Mouse (Mus musculus) C2C12 (cell line): ENCODE measurements around the gene Ttll13. TPM values are rescaled to one million over a fixed set of nuclear protein-coding genes. Genes with fewer than 3 reads are reported as not detected.

Experiments used
- H3K27me3 ChIP-seq: one replicate; pipeline ENCODE4 v1.6.1; 2011; ENCODE audit not compliant: control insufficient read depth, insufficient read depth, insufficient read length
- H3K36me3 ChIP-seq: one replicate; pipeline ENCODE4 v1.6.1; 2011; ENCODE audit not compliant: control insufficient read depth, insufficient read depth
- H3K4me3 ChIP-seq: one replicate; pipeline ENCODE4 v1.5.1; 2011; ENCODE audit warnings: mild to moderate bottlenecking, control low read depth; ENCODE audit not compliant: poor library complexity, insufficient read depth, severe bottlenecking
- H3K79me2 ChIP-seq: one replicate; pipeline ENCODE4 v1.6.1; 2011; ENCODE audit not compliant: control insufficient read depth, insufficient read depth
- H3K79me3 ChIP-seq: one replicate; pipeline ENCODE4 v1.6.1; 2011; ENCODE audit warnings: low read depth, control low read depth
- H3ac ChIP-seq: one replicate; pipeline ENCODE3; 2011; ENCODE audit warnings: low read depth; ENCODE audit not compliant: control insufficient read depth, insufficient read length
- CEBPB ChIP-seq: IDR thresholded peaks from one replicate; pipeline ENCODE4 v1.6.1; 2011; ENCODE audit warnings: low read depth, mild to moderate bottlenecking, control low read depth, moderate library complexity
- CTCF ChIP-seq: IDR thresholded peaks from one replicate; pipeline ENCODE4 v1.5.1; 2011; ENCODE audit not compliant: control insufficient read depth, insufficient read depth, insufficient read length
- FOSL1 ChIP-seq: IDR thresholded peaks from one replicate; pipeline ENCODE4 v1.8.0; 2011; ENCODE audit warnings: mild to moderate bottlenecking, low read length; ENCODE audit not compliant: poor library complexity, insufficient read depth, severe bottlenecking
- MAX ChIP-seq: IDR thresholded peaks from one replicate; pipeline ENCODE4 v1.6.1; 2011; ENCODE audit warnings: mild to moderate bottlenecking, control low read depth
- MYOD1 ChIP-seq: IDR thresholded peaks from one replicate; pipeline ENCODE4 v1.6.1; 2011; ENCODE audit warnings: low read depth; ENCODE audit not compliant: control insufficient read depth, insufficient read length
- MYOG ChIP-seq: IDR thresholded peaks from one replicate; pipeline ENCODE4 v1.6.1; 2011; ENCODE audit not compliant: control insufficient read depth, insufficient read length; ENCODE audit errors: extremely low read depth
- USF1 ChIP-seq: IDR thresholded peaks from one replicate; pipeline ENCODE4 v1.6.1; 2011; ENCODE audit warnings: low read depth, mild to moderate bottlenecking, control low read depth, moderate library complexity
- polyA plus RNA-seq: library from polyadenylated mRNA; unstranded; fragments of >200 nt; fragmentation: generic; extraction: Trizol; gene quantifications from one replicate; pipeline ENCODE4 v1.2.1, GENCODE M21; 2012; ENCODE audit warnings: missing spikeins

The Ttll13 gene
- polyA plus RNA-seq, 1 experiment, result not detected

DNA sequence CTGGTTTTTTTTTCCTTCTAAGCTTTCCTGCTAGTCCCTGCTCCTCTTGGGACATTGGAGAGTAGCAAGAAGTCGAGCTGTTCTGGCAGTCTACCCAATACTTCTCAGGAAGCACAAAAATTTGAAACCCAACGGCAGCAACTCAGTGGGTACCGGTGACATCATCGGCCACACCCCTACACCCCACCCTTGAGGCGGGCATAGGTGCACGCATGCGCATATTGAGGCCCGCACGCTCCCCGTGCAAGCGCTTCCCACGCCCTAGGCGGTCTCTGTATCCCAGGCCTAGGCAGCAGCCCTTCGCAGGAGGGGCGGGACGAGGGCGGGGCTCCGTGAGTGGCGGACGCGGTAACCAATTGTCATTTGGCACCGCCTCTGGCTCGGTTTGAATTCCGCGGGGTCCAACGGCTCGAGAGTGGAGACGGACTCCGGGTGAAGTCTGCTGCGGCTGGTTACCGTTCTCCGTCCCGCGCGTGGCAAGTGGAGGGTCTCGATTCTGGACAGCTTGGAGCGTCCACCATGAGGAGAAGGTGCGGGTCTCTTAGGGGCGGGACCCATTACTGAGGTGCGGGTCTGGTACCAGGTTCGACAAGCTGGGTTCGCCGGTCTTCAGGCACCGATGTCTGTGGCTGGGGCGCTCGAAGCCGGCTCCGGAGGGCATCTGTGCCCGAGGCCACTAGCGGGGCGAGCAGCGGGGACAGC, 48.0 kb downstream of the Ttll13 start, which contains the start of gene Prc1:
Prc1 (plus strand) TSS at position 389 of the 702 bp plus-strand sequence.
- H3K79me3 ChIP-seq, result peaks cover 29% of the 10 kb centered on the region
- H3K27me3 ChIP-seq, result no peaks in the 10 kb centered on the region
- TF ChIP-seq MAX (no peak), FOSL1 (no peak), MYOG (no peak), CTCF (no peak)
- peak within 1 kb of the TSS; percentile 98 for H3ac ChIP-seq
- H3K36me3 ChIP-seq, result no peaks in the 10 kb centered on the region
- H3K79me2 ChIP-seq, result peaks cover 51% of the 10 kb centered on the region
- peak within 1 kb of the TSS; percentile 65 for H3K4me3 ChIP-seq

- no peak for TF ChIP-seq MYOG
- TF ChIP-seq USF1, result no peak
- no peak for TF ChIP-seq FOSL1
- TF ChIP-seq MYOD1, result no peak
- no peak for TF ChIP-seq MAX
- TF ChIP-seq CTCF, result no peak
- no peak for TF ChIP-seq CEBPB
- peaks cover 59% of the 10 kb centered on the region for H3K79me2 ChIP-seq
- H3K4me3 ChIP-seq, result peak overlapping the region; percentile 65
- peaks cover 37% of the 10 kb centered on the region for H3K79me3 ChIP-seq
- H3K36me3 ChIP-seq, result peaks cover 2% of the 10 kb centered on the region
- peak overlapping the region; percentile 98 for H3ac ChIP-seq
- no peaks in the 10 kb centered on the region for H3K27me3 ChIP-seq
These were observed 48.8 kb downstream of the Ttll13 start for GRCm38 (mm10) chr7:80294764-80295648.

DNA sequence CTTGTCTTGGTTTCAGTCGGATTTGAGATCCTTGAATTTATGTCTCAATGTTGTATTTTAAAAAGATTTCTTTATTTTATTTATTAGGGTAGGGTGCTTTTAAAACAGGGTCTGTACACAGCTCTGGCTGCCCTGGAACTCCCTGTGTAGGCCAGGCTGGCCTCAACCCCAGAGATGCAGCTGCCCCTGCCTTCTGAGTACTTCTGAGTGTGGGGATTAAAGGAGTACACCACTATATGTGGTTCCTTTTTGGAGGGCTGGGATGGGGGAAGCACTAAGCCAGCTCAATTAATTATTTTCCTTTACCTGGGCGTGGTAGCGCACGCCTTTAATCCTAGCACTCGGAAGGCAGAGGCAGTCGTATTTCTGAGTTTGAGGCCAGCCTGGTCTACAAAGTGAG, 50.3 kb downstream of the Ttll13 start:
- peaks cover 16% of the 10 kb centered on the region for H3K36me3 ChIP-seq
- H3ac ChIP-seq, result no peak overlapping the region
- H3K4me3 ChIP-seq, result no peak overlapping the region
- H3K27me3 ChIP-seq, result no peaks in the 10 kb centered on the region
- peaks cover 73% of the 10 kb centered on the region for H3K79me2 ChIP-seq
- no peak for TF ChIP-seq MAX
- no peak for TF ChIP-seq MYOD1
- no peak for TF ChIP-seq MYOG
- TF ChIP-seq CEBPB, result no peak
- TF ChIP-seq FOSL1, result no peak
- no peak for TF ChIP-seq USF1
- no peak for TF ChIP-seq CTCF
- peaks cover 48% of the 10 kb centered on the region for H3K79me3 ChIP-seq

DNA sequence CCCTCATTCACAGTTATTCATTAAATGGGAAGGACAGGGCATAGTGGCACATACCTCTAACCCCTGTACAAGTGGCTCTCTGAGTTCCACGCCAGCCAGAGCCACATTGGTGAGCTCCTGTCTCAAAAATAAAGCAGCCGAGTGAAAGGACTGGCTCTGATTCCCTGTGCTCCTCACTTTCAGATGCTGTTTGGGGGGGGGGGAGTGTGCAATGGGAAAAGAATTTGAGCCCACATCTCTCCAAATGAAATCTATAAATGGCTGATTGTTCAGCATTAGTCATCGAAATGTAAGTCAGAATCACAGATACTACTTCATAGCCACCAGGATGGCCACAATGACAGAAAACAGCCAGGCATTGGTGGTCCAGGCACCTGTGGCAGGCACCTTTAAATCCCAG, 50.9 kb downstream of the Ttll13 start:
- Histone ChIP-seq H3ac (no peak overlapping the region), H3K27me3 (no peaks in the 10 kb centered on the region), H3K79me2 (peaks cover 79% of the 10 kb centered on the region), H3K4me3 (no peak overlapping the region), H3K79me3 (peaks cover 48% of the 10 kb centered on the region), H3K36me3 (peaks cover 21% of the 10 kb centered on the region)
- no peak for TF ChIP-seq CEBPB
- no peak for TF ChIP-seq MYOD1
- no peak for TF ChIP-seq FOSL1
- no peak for TF ChIP-seq MYOG
- no peak for TF ChIP-seq CTCF

GRCm38 (mm10) chr7:80298754-80299153, 52.6 kb downstream of the Ttll13 start:
- peaks cover 54% of the 10 kb centered on the region for H3K79me3 ChIP-seq
- no peak overlapping the region for H3K4me3 ChIP-seq
- peaks cover 35% of the 10 kb centered on the region for H3K36me3 ChIP-seq
- no peaks in the 10 kb centered on the region for H3K27me3 ChIP-seq
- TF ChIP-seq FOSL1, result peak; percentile 64
- no peak for TF ChIP-seq CEBPB
- no peak for TF ChIP-seq CTCF
- H3K79me2 ChIP-seq, result peaks cover 95% of the 10 kb centered on the region
- no peak overlapping the region for H3ac ChIP-seq

DNA sequence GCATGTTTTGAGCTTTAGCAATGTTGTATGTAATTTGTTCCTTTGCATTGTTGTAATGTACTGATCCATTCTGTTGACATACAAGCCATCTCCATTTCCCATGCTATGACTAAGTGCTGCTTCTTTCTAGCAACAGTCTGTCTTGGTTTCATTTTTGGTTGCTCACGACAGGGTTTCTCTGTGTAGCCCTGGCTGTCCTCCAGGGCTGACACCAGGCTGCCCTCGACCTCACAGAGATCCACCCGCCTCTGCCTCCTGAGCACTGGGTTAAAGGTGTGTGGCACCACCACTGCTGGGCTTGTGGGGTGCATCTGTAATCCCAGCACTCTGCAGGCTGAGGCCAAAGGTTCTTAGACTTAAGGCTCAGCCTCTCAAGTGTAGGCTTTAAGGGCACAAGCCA, 53.4 kb downstream of the Ttll13 start:
- TF ChIP-seq CEBPB, result no peak
- TF ChIP-seq MYOG, result no peak
- TF ChIP-seq MYOD1, result no peak
- no peak for TF ChIP-seq CTCF
- TF ChIP-seq FOSL1, result no peak
- no peak for TF ChIP-seq MAX
- TF ChIP-seq USF1, result no peak
- no peaks in the 10 kb centered on the region for H3K27me3 ChIP-seq
- peaks cover 90% of the 10 kb centered on the region for H3K79me2 ChIP-seq
- peaks cover 43% of the 10 kb centered on the region for H3K36me3 ChIP-seq
- no peak overlapping the region for H3K4me3 ChIP-seq
- H3ac ChIP-seq, result no peak overlapping the region
- peaks cover 56% of the 10 kb centered on the region for H3K79me3 ChIP-seq
